Mouse (Mus musculus): Measurements from ENCODE around the gene D430041D05Rik. TPM values are rescaled to one million over a fixed set of nuclear protein-coding genes. Genes with fewer than 3 reads are reported as not detected.
A peak's percentile ranks its signal among the peaks of the same experiment; 100 is the strongest.
"Not testable (repeated sequence)": the region's sequence is repeated elsewhere in the genome, so short reads cannot be mapped to it uniquely, and the experiment has no call there.

D430041D05Rik gene
- total RNA-seq, 2 experiments from 2014 or later, result 1.3 to 1.9 TPM

DNA sequence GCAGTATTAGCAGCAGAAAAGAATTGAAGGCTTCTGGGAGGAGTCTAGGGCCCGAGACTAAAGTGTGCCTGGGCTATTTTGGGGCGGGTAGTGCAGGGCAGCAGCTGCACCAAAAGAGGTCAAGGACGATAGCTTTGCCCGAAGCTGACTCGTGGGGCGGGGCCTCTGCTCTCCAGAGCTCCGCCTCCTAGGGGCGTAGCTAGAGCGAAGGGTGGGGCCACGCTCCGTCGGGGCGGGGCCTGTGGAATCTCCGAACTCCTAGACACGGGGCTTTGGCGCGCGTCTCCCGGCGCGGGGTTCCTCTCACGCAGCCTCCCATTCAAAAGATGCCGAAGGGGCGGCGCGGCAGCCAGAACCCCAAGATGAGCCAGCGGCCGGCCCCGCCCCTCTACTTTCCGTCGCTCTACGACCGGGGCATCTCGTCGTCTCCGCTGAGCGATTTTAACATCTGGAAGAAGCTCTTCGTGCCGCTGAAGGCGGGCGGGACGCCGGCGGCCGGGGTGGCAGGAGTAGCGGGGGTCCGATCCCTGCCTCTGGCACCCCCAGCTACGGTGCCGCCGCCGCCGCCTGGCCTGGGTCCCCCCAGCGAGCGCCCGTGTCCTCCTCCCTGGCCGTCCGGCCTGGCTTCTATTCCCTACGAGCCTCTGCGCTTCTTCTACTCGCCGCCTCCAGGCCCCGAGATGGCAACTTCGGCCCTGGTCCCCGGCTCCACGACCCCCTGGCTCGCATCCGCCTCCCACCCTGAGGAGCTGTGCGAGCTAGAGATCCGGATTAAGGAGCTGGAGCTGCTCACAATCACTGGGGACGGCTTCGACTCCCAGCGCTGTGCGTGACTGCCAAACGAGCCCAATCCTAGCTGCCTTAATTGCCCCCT lies 288.1 kb downstream of the D430041D05Rik start, which contains the start of gene A930018P22Rik:
TSS of gene A930018P22Rik (plus strand) at position 265 of the 874 bp plus-strand sequence.
- TF ChIP-seq CTCF (IDR thresholded peaks at IDR 0.05), result no peak
- peak within 1 kb of the TSS; percentile 93 for H3K27ac ChIP-seq
- DNase-seq, result peak; percentile 95
- H3K4me3 ChIP-seq, result peak within 1 kb of the TSS; percentile 83
- intact Hi-C loops (cut with DNase I), result loop anchor here (2.0 to 5.0 kb wide), 2 partner anchors 88 to 470 kb away; partner anchors contain the start of gene Cstf3

DNA sequence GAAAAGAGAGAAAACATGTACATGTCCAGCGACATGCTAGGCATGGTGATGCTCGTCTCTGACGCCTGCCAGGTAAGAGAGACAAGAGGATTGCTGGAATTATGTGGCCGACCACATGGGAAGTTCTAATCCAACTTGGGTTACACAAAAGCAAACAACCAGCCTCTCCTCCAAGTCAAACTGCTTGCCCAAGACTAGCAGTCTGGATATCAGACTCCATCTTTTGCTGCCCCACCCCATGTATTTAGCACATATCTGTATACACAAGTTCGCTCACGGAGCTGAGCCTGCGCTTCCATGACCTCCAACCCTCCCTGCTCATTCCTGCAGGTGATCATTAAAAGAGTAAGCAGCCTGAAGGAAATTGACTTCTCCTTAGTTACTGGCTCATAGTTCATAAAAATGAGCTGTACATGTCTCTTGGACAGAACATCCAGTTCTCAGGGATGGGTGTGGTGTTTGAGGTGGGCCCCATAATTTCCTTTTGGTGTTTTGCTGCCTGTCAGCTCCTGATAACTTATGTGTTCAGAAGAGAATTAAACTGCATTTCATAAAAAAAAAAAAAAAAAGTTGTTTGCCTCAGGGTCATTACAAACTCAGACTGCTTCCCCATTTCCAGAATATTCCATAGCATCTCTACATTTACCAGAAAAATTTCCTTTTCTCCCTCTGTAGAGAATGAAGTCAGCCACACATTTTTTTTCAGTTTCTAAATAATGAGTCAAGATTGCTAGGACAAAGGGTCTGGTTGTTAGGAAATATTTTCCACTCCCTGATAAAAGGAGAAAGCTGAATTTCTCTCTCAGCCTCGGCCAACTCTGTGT lies 288.9 kb downstream of the D430041D05Rik start:
- Histone ChIP-seq H3K4me3 (peak overlapping the region; percentile 83), H3K27ac (peak overlapping the region; percentile 93)
- intact Hi-C loops (cut with DNase I), result loop anchor here (2.0 to 5.0 kb wide), 2 partner anchors 87 to 470 kb away; partner anchors contain the start of gene Cstf3
- TF ChIP-seq CTCF (IDR thresholded peaks at IDR 0.05), result no peak
- no peak for DNase-seq

DNA sequence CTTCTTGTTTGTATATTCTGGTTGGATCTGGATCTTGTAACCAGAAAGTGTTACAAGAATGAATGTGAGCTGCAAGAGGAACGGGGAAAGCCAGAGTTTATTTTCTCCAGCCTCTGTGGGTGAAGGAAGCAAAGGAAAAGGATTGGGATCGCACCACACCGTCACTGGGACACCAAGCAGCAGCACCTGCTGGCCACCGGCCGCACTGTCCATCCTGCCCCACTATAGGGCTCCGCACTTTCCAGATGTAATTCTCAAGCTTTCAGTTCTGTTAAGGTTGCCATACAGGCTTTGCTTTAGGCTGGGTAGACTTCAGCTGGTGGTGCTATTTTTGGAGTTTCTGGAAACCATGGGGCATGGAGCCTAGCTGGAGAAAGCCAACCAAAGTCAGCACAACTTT lies 290.5 kb downstream of the D430041D05Rik start:
- TF ChIP-seq CTCF (IDR thresholded peaks at IDR 0.05), result peak; percentile 35; the same call in 1 of the 2 replicates
- peak; percentile 56 for DNase-seq
- peak overlapping the region; percentile 93 for H3K27ac ChIP-seq
- intact Hi-C loops (cut with DNase I), result loop anchor here (5.0 kb wide), 1 partner anchor 472 kb away; the partner anchor contains the start of gene Cstf3
- H3K4me3 ChIP-seq, result peak overlapping the region; percentile 52

DNA sequence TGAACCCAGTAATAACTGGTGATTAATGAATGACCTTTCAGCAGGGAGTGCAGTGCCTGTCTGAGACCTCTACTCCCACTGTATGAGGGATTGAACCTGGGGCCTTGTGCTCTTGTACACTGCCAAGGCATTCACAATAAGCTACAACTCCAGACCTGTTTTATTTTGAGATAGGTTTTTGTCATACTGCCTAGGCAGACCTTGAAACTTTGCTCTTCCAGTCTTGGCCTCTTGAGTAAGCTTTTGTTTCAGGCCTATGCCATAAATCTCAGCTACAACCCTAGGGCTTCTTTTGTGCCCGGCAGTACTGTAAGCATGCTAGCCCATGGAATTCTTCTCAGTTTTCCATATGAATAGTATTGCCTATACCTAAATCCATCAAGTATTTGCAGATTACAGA lies 291.7 kb downstream of the D430041D05Rik start:
- intact Hi-C loops (cut with DNase I), result no loop called here
- no peak for DNase-seq
- no peak for TF ChIP-seq CTCF (IDR thresholded peaks at IDR 0.05)
- H3K27ac ChIP-seq, result peak overlapping the region; percentile 93
- no peak overlapping the region for H3K4me3 ChIP-seq

DNA sequence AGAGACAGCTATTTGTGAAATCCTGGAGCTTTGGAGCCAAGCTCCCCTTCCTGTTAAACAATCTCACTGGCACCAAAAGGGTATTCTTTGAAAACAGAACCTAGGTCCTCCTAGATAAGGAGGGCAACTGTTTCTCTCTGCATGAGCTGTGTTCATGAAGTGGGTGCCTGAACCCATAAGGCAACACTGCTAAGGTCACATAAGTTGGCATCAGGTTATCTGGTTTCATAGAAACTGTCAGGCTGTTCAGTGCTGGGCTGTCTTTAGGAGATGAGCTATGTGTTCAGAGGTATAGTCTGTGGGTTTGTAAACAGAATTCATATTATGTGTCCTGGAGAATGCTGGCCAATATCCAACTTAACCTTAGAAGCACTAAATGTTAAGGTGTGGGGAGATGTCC lies 293.6 kb downstream of the D430041D05Rik start:
- intact Hi-C loops (cut with DNase I); H3K27ac ChIP-seq; DNase-seq; H3K4me3 ChIP-seq: not testable (repeated sequence)

DNA sequence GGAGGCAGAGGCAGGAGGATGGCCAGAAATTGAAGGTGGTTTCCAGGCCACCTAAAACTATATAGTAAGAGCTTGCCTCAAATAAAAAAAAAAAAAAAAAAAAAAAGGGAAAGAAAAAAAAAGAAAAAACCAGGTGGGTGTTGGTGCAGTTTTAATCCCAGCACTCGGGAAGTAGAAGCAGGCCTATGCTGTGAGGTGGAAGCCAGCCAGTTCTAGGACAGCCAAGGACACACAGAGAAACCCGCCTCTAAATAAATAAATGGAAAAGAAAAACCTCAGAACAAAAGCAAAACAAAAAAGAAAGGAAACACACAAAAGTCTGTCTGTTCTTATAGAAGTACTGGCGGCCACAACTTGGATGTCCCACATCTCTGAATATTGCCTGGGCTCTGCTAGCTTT lies 295.9 kb downstream of the D430041D05Rik start:
- DNase-seq, result no peak
- intact Hi-C loops (cut with DNase I), result no loop called here
- Histone ChIP-seq H3K4me3 (no peak overlapping the region), H3K27ac (no peak overlapping the region)
- no peak for TF ChIP-seq CTCF (IDR thresholded peaks at IDR 0.05)

DNA sequence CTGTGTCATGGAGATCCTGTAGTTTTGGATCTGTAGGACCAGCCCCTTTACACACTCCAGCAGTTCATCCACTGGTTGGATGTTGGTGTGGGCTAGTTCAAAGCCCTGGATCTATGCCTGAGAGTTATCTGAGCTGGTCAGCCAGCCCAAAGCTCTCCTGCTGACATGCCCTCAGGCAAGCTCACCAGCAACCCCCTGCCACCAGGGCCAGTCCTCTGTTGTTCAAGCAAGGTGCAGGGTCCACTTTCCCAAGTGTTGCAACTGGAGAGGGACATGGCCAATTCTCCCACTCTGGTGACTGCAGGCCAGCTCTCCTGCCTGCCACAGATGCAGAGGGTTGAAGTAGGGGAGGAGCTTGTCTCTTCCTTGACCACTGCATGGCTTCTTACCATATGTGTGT lies 297.2 kb downstream of the D430041D05Rik start:
- H3K4me3 ChIP-seq; intact Hi-C loops (cut with DNase I); DNase-seq; H3K27ac ChIP-seq: not testable (repeated sequence)

DNA sequence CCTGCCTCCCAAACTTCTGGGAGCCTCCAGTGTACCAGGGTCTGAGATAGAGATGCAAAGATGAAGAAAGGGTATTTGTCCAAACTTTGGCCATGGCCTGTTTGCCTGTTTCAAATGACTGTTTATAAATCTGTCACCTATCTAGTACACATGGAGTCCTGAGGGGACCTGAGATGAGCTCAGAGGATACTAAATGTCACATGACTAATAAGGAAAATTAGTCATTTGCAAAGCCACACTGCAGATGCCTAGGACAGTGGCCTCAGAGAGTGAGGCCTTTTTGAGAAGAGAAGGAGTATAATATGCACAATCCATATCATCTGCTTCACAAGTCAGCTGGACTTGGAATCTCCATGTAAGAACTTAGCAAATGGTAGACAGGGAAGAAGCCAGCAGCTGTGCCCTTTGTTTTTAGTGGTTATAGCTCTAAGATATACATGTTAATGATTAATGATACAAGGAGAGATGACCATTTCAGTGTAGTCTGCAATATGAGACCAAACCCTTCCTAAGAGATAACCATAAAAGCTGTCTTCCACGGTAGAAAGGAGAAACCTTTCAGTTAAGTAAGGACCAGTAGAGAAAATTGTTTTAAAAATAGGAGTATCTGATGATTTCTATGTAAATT lies 299.5 kb downstream of the D430041D05Rik start:
- intact Hi-C loops (cut with DNase I); DNase-seq; H3K27ac ChIP-seq; H3K4me3 ChIP-seq: not testable (repeated sequence)

DNA sequence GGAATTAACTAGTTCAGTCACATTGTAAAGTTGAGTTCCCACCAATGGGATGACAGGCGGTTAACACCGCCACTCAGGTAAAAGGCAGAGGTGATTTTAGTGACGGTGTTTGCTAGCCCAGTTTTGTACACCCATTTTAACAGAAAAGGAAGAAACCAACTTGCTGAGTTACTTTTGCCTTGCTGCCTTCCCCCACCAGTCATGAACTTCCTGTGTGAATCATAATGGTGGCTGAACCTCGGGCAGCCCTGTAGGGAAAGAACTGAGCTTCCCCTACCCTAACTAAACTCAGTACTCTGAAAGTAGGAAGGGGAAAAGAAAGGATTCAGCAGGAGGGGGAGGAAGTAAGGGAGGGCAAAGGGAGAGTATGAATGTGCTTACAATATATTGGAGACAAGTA lies 300.8 kb downstream of the D430041D05Rik start:
- no peak for TF ChIP-seq CTCF (IDR thresholded peaks at IDR 0.05)
- no peak for DNase-seq
- H3K4me3 ChIP-seq, result no peak overlapping the region
- intact Hi-C loops (cut with DNase I), result no loop called here
- H3K27ac ChIP-seq, result no peak overlapping the region

DNA sequence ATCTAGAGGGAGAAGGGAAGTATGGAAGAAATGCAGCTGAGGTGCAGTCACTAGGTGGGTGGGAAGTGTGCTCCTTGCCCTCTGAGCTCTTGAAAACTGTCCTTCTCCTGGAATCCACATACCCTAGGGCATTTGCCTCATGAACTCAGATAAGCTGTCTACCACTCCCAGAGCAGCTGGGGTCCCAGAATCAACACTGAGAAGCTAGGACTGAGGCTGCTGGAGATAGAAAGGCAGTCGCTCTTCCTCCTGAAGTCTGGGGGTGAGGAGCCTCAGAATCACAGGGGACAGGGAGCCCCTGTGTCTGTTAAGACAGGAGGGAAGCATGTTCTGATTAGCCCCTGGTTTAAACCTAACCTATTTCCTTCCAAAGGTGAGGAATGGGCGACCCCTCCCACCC lies 301.3 kb downstream of the D430041D05Rik start:
- no peak overlapping the region; the same call in 1 of the 2 replicates for H3K27ac ChIP-seq
- no peak for DNase-seq
- no peak overlapping the region for H3K4me3 ChIP-seq
- no peak for TF ChIP-seq CTCF (IDR thresholded peaks at IDR 0.05)
- intact Hi-C loops (cut with DNase I), result no loop called here

DNA sequence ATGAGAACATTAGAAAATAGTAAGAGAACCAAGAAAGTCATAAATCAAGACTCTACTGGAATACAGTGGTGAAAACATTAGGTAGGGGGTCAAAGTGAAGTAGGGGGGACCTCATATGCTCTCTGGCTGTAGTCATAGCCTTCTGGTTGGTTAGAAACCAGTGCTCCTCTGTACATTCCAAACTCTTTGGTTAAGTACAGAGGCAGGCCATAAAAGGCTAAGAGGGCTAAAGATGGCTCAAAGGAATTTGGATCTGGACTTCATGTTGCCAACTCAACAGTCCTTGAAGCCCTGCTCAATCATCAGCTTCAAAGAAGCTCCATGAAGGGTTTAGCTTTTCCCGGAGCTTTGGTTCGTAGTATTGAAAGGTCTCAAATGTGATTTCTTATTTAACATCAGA lies 301.8 kb downstream of the D430041D05Rik start:
- DNase-seq; H3K27ac ChIP-seq; intact Hi-C loops (cut with DNase I); H3K4me3 ChIP-seq: not testable (repeated sequence)

DNA sequence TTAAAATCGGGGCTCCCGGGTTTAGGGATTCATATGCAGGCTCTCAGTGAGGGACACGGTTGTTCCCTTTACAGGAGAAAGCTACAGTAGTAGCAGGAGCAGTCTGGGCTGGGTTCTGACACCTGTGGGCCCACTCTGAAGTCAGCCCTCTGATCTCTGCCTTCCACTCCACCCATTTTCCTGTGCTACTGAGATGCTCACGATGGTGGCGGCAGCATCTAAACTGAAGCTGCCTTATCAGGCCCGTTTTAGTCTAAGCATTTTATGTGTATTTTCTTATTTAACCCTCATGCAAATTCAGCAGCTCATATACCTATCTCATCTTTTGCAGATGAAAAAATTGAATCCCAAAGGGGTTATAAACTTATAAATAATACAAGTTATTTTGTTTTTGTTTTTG lies 306.0 kb downstream of the D430041D05Rik start:
- TF ChIP-seq CTCF (IDR thresholded peaks at IDR 0.05), result no peak
- intact Hi-C loops (cut with DNase I), result no loop called here
- Histone ChIP-seq H3K4me3 (no peak overlapping the region), H3K27ac (no peak overlapping the region)
- no peak for DNase-seq

All from gastrocnemius, adult 2 months (tissue).